Mouse (Mus musculus): ENCODE measurements at regions not wholly inside any gene's neighbourhood (a gene's known extent, or its start where the extent isn't known, plus 50 kb on each side); places are given as distances from the start of the nearest gene placed in this dataset.

GRCm38 (mm10) chr15:97458139-97458747, 211.2 kb upstream of the Amigo2 start:
- no peaks in the 10 kb centered on the region for H3K36me3 ChIP-seq (replicated peaks)
- H3K27me3 ChIP-seq (ENCODE audit: insufficient read depth, low read length): no peaks in the 10 kb centered on the region
- ATAC-seq (ENCODE audit: extremely low read depth, insufficient number of reproducible peaks, low FRiP score, poor library complexity, severe bottlenecking): no peak
- no peak for TF ChIP-seq GATA1 (IDR thresholded peaks at IDR 0.05; ENCODE audit: borderline replicate concordance, low read length)
- TF ChIP-seq GATA2 (IDR thresholded peaks at IDR 0.05; ENCODE audit: borderline replicate concordance, low read depth, low read length): no peak
- no peak for TF ChIP-seq TAL1 (conservative IDR thresholded peaks at IDR 0.05; ENCODE audit: low read depth, low read length)
- no peak for TF ChIP-seq CTCF (IDR thresholded peaks at IDR 0.05; ENCODE audit: low read depth, low read length)
- TF ChIP-seq POLR2AphosphoS5 (IDR thresholded peaks at IDR 0.05; ENCODE audit: insufficient replicate concordance, low read depth, low read length): no peak
- H3K4me1 ChIP-seq (ENCODE audit: insufficient read depth, low read depth, low read length): no peaks in the 10 kb centered on the region
- H3K4me3 ChIP-seq (ENCODE audit: low read depth, low read length): no peak overlapping the region
- no peak for DNase-seq (ENCODE audit: low spot score)
- peaks cover 8% of the 10 kb centered on the region; the same call in 1 of the 2 replicates for H3K9me3 ChIP-seq (replicated peaks)

GRCm38 (mm10) chr15:97457468-97457867, 210.4 kb upstream of the Amigo2 start:
- DNase-seq (ENCODE audit: low spot score): no peak
- Histone ChIP-seq H3K36me3 (replicated peaks) (no peaks in the 10 kb centered on the region), H3K27me3 (ENCODE audit: insufficient read depth, low read length) (no peaks in the 10 kb centered on the region), H3K9me3 (replicated peaks) (peaks cover 8% of the 10 kb centered on the region; the same call in 1 of the 2 replicates), H3K4me1 (ENCODE audit: insufficient read depth, low read depth, low read length) (no peaks in the 10 kb centered on the region), H3K4me3 (ENCODE audit: low read depth, low read length) (no peak overlapping the region)
- ATAC-seq (ENCODE audit: extremely low read depth, insufficient number of reproducible peaks, low FRiP score, poor library complexity, severe bottlenecking): no peak
- no peak for TF ChIP-seq GATA2 (IDR thresholded peaks at IDR 0.05; ENCODE audit: borderline replicate concordance, low read depth, low read length)
- TF ChIP-seq GATA1 (IDR thresholded peaks at IDR 0.05; ENCODE audit: borderline replicate concordance, low read length): no peak
- TF ChIP-seq CTCF (IDR thresholded peaks at IDR 0.05; ENCODE audit: low read depth, low read length): no peak
- no peak for TF ChIP-seq POLR2AphosphoS5 (IDR thresholded peaks at IDR 0.05; ENCODE audit: insufficient replicate concordance, low read depth, low read length)
- no peak for TF ChIP-seq TAL1 (conservative IDR thresholded peaks at IDR 0.05; ENCODE audit: low read depth, low read length)

DNA sequence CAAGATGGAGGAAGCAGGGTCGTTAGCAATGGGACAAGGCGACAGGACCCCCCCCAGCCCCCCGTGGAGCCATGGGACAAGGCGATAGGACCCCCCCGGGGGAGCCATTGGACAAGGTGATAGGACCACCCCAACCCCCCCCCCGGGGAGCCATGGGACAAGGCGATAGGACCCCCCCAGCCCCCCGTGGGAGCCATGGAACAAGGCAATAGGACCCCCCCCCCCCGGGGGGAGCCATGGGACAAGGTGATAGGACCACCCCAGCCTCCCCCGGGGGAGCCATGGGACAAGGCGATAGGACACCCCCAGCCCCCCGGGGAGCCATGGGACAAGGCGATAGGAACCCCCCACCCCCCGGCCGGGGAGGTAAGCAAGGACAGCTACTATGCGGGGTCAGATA, 209.9 kb upstream of the Amigo2 start:
- H3K4me1 ChIP-seq (ENCODE audit: insufficient read depth, low read depth, low read length): no peaks in the 10 kb centered on the region
- no peak for DNase-seq (ENCODE audit: low spot score)

GRCm38 (mm10) chr15:97455672-97456071, 208.6 kb upstream of the Amigo2 start:
- no peak for TF ChIP-seq CTCF (IDR thresholded peaks at IDR 0.05; ENCODE audit: low read depth, low read length)
- TF ChIP-seq GATA2 (IDR thresholded peaks at IDR 0.05; ENCODE audit: borderline replicate concordance, low read depth, low read length): no peak
- no peak for TF ChIP-seq POLR2AphosphoS5 (IDR thresholded peaks at IDR 0.05; ENCODE audit: insufficient replicate concordance, low read depth, low read length)
- TF ChIP-seq TAL1 (conservative IDR thresholded peaks at IDR 0.05; ENCODE audit: low read depth, low read length): no peak
- no peak for TF ChIP-seq GATA1 (IDR thresholded peaks at IDR 0.05; ENCODE audit: borderline replicate concordance, low read length)
- H3K36me3 ChIP-seq (replicated peaks): no peaks in the 10 kb centered on the region
- DNase-seq (ENCODE audit: low spot score): no peak
- ATAC-seq (ENCODE audit: extremely low read depth, insufficient number of reproducible peaks, low FRiP score, poor library complexity, severe bottlenecking): no peak
- no peaks in the 10 kb centered on the region for H3K4me1 ChIP-seq (ENCODE audit: insufficient read depth, low read depth, low read length)
- H3K4me3 ChIP-seq (ENCODE audit: low read depth, low read length): no peak overlapping the region
- no peaks in the 10 kb centered on the region for H3K27me3 ChIP-seq (ENCODE audit: insufficient read depth, low read length)
- H3K9me3 ChIP-seq (replicated peaks): peaks cover 8% of the 10 kb centered on the region; the same call in 1 of the 2 replicates

More for the DNA sequence above, 209.9 kb upstream of the Amigo2 start:
- Histone ChIP-seq H3K9me3 (replicated peaks) (peaks cover 8% of the 10 kb centered on the region; the same call in 1 of the 2 replicates), H3K27me3 (ENCODE audit: insufficient read depth, low read length) (no peaks in the 10 kb centered on the region), H3K4me3 (ENCODE audit: low read depth, low read length) (no peak overlapping the region), H3K36me3 (replicated peaks) (no peaks in the 10 kb centered on the region)
- no peak for ATAC-seq (ENCODE audit: extremely low read depth, insufficient number of reproducible peaks, low FRiP score, poor library complexity, severe bottlenecking)
- TF ChIP-seq GATA2 (IDR thresholded peaks at IDR 0.05; ENCODE audit: borderline replicate concordance, low read depth, low read length) (no peak), POLR2AphosphoS5 (IDR thresholded peaks at IDR 0.05; ENCODE audit: insufficient replicate concordance, low read depth, low read length) (no peak), GATA1 (IDR thresholded peaks at IDR 0.05; ENCODE audit: borderline replicate concordance, low read length) (no peak)

DNA sequence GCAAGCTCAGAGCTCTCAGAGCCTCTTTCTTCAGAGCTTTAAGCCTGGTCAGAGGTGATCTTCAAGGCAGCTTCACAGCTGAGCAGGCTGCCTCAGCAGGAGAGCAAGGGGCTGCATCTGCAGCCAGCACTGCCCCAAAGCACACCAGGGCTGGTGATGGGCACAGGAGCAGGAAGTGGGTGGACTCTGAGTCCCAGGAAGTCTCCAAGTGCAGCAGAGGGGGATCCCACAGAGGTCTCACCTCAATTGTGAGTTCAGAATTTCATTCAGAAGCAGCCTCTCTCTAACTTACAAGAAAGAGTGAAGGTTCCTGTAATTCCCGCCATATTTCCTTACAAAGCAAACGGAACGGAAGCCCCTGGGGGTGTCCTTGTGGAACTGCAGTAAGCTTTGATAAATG, 202.6 kb upstream of the Amigo2 start:
- H3K4me1 ChIP-seq (ENCODE audit: insufficient read depth, low read depth, low read length): no peaks in the 10 kb centered on the region
- ATAC-seq (ENCODE audit: extremely low read depth, insufficient number of reproducible peaks, low FRiP score, poor library complexity, severe bottlenecking) (no peak), DNase-seq (ENCODE audit: low spot score) (no peak)
- peaks cover 6% of the 10 kb centered on the region; the same call in 1 of the 2 replicates for H3K9me3 ChIP-seq (replicated peaks)
- TF ChIP-seq TAL1 (conservative IDR thresholded peaks at IDR 0.05; ENCODE audit: low read depth, low read length) (no peak), POLR2AphosphoS5 (IDR thresholded peaks at IDR 0.05; ENCODE audit: insufficient replicate concordance, low read depth, low read length) (no peak), GATA1 (IDR thresholded peaks at IDR 0.05; ENCODE audit: borderline replicate concordance, low read length) (no peak), GATA2 (IDR thresholded peaks at IDR 0.05; ENCODE audit: borderline replicate concordance, low read depth, low read length) (no peak), CTCF (IDR thresholded peaks at IDR 0.05; ENCODE audit: low read depth, low read length) (no peak)
- H3K36me3 ChIP-seq (replicated peaks): no peaks in the 10 kb centered on the region
- H3K27me3 ChIP-seq (ENCODE audit: insufficient read depth, low read length): no peaks in the 10 kb centered on the region
- no peak overlapping the region for H3K4me3 ChIP-seq (ENCODE audit: low read depth, low read length)

DNA sequence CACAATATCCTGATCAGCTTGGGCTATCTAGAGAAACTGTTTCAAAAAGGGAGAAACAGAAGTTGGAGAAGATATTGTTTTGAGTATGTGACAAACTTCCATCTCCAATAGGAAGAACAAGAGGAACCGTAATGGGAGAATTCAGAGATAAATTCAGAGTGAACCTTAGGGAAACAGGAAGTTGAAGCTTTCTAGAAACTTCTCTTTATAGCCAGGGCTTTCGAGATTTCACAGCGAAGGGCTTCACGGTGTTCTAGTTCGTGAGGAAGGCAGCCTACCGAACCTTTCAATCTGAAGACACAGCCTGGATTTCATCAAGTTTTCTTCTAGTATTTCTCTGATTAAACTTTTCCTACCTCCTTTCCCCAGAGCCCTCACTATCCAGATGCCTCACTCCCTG, 201.9 kb upstream of the Amigo2 start:
- no peak for TF ChIP-seq POLR2AphosphoS5 (IDR thresholded peaks at IDR 0.05; ENCODE audit: insufficient replicate concordance, low read depth, low read length)
- TF ChIP-seq CTCF (IDR thresholded peaks at IDR 0.05; ENCODE audit: low read depth, low read length): no peak
- no peak for TF ChIP-seq TAL1 (conservative IDR thresholded peaks at IDR 0.05; ENCODE audit: low read depth, low read length)
- TF ChIP-seq GATA2 (IDR thresholded peaks at IDR 0.05; ENCODE audit: borderline replicate concordance, low read depth, low read length): no peak
- TF ChIP-seq GATA1 (IDR thresholded peaks at IDR 0.05; ENCODE audit: borderline replicate concordance, low read length): no peak
- DNase-seq (ENCODE audit: low spot score) (no peak), ATAC-seq (ENCODE audit: extremely low read depth, insufficient number of reproducible peaks, low FRiP score, poor library complexity, severe bottlenecking) (no peak)
- Histone ChIP-seq H3K9me3 (replicated peaks) (0 out of 2 replicates have a peak, but pooled peaks cover 3% of the 10 kb centered on the region), H3K4me1 (ENCODE audit: insufficient read depth, low read depth, low read length) (no peaks in the 10 kb centered on the region), H3K36me3 (replicated peaks) (no peaks in the 10 kb centered on the region), H3K4me3 (ENCODE audit: low read depth, low read length) (no peak overlapping the region), H3K27me3 (ENCODE audit: insufficient read depth, low read length) (no peaks in the 10 kb centered on the region)
